Mouse (Mus musculus) urinary bladder, postnatal 14 days (tissue): ENCODE results near the gene Gm10130.
"Not testable (repeated sequence)": the region's sequence is repeated elsewhere in the genome, so short reads cannot be mapped to it uniquely, and the experiment has no call there.

Source experiments
- DNase-seq: peaks from one replicate; pipeline ENCODE4 v3.0.0; 2021; ENCODE audit warnings: low spot score

The Gm10130 gene

GRCm38 (mm10) chr2:150323402-150323801, at the start of gene Gm10130:
Gm10130 (plus strand) TSS chr2:150323702.
- no peak for DNase-seq

GRCm38 (mm10) chr2:150293669-150294068, 29.8 kb upstream of the Gm10130 start:
- no peak for DNase-seq

DNA sequence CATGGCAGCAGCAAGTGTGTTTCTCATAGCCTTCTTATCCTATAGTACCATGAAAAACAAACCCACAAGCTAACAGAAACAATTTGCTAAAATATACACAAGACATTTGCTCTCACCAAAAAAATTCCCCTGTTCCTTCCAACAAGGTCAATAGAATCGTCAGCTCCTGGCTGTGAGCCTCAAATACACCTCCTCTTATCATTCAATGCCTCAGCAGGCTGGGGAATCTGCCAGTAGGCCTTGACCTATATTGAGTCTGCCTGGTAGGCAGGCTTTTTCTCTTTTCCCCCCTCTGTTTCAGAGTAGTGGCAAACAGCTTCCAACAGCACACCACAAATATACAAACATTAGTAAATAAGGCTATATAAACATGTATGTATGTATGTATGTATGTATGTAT, 24.4 kb upstream of the Gm10130 start:
- DNase-seq: no peak

DNA sequence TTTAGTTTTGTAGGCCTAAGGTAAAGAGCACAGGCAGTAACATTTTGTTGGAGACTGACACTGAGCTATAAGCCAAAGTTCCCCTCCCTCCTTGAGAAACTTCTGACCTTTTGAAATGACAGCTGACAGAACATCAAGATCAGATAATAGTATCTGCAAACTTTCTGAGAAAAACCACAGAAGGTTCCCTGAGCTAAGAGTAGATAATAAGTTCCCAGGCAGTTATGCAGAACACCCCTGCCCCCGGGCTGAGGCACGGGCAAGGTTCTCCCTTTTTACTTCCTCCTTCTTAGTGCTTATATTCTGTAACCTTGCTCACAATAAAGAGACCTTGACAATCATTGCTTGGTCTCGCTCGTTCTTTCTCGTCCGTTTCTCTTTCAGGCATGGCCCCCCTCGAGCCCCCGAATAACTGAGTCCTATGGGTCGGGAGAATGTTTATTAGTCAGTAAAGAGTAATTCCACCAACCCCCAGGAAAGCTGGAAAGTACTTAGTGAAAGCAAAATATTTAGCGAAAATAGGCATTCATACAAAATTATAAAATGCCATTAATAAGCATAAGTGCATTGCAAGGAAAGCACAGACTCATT, 16.2 kb upstream of the Gm10130 start:
- DNase-seq: no peak

GRCm38 (mm10) chr2:150310952-150311884, 12.3 kb upstream of the Gm10130 start:
- DNase-seq: peak; percentile 94

DNA sequence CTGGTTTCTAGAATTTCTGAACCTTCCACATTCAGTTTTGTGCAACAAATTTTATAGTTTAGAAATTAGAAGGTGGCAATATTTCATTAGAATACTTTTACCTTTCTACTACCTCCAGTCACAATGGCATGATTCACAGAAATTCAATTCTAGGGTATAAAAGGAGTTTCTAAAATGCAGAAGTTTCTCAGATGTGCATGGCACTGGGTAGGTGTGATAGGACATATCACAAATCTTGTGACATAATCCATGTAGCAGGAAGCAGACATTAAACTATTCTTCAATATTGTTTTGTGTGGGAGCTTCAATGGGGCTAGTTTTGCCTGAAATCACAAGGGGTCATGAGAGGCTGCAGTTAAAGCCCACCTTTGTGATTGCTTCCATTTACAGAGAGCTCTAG, 7.4 kb upstream of the Gm10130 start:
- no peak for DNase-seq

GRCm38 (mm10) chr2:150318973-150319372, 4.5 kb upstream of the Gm10130 start:
- no peak for DNase-seq

DNA sequence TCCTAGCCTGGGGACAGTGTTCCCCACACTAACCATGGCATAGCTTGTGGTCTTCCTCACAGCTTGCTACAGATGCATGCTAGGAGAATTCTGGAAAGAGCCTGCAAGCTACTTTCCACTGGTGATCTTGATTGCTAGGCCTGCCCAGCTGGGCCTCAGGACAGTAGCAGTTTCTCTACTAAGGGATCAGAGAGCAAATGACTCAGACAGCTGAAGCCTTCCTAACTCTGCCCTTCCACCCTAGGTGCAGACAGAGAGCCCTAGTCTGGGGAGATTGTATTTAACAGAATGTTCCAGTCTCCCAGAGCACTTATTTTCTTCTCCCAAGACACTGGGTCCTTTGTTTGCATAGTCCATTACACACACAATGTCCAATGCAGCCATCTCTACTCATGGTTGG, 33.6 kb downstream of the Gm10130 start:
- DNase-seq: not testable (repeated sequence)

GRCm38 (mm10) chr2:150362113-150362877, 38.8 kb downstream of the Gm10130 start, which contains the start of gene 3300002I08Rik:
3300002I08Rik (minus strand) TSS chr2:150362765.
- DNase-seq: peak; percentile 91

DNA sequence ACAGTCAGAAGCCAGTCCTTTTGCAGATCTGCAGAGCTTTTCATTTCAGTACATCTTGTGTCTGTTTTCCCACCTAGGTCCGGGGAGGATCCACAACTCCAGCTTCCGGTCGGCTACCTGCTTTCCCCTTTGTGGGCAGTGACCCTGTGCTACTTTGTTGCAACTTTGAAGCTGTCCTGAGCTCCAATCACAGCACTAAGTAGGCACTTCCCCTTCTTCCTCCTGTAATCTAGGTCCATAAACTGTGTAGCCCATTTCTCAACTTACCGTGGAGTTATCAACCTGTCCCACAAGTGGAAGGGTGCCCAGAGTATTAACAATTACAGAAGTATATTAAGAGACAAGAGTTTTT, 39.4 kb downstream of the Gm10130 start:
- DNase-seq: no peak

GRCm38 (mm10) chr2:150385553-150386106, 62.1 kb downstream of the Gm10130 start:
- not testable (repeated sequence) for DNase-seq

- no peak for DNase-seq
These were observed 66.7 kb downstream of the Gm10130 start for GRCm38 (mm10) chr2:150390198-150390597.

- DNase-seq: not testable (repeated sequence)
These were observed 88.6 kb downstream of the Gm10130 start for GRCm38 (mm10) chr2:150412146-150412545.
